In genomic region chr1:30920620-30921177, GRCm38 (mm10) we compare ENCODE assay signal across 9 mouse cellular contexts. TPM values are rescaled to one million over a fixed set of nuclear protein-coding genes. Genes with fewer than 3 reads are reported as not detected.
DNase-seq lines count a peak whose midpoint lies in the region; ATAC-seq lines count a peak whose summit lies in the region.
"Had no signal": no experiment of that assay in that cellular context is flagged by ENCODE, and none has a peak within 500 bp of the region (broad histone marks: within the 10 kb centered on the region; RNA-seq: fewer than 3 reads in every experiment).

No protein-coding gene starts in this region.

- no peak for ATAC-seq in kidney, embryonic 15.5 days (replicated peaks; ENCODE audit: low FRiP score)
- ATAC-seq in monocyte, adult 5-6 weeks (replicated peaks; ENCODE audit: insufficient number of reproducible peaks, low FRiP score, low TSS enrichment, poor library complexity, severe bottlenecking), result peak; percentile 89
- ATAC-seq in midbrain, embryonic 13.5 days, result no peak

- no peaks in the 10 kb centered on the region for H3K4me1 ChIP-seq in kidney, embryonic 15.5 days
- H3K4me1 ChIP-seq in midbrain, embryonic 13.5 days (replicated peaks), result no peaks in the 10 kb centered on the region

- 93% methylated on average over 1 of the region's 1 CpGs for WGBS in kidney, embryonic 15.5 days
- WGBS in midbrain, embryonic 13.5 days, result 97% methylated on average over 1 of the region's 1 CpGs

- no peak overlapping the region for H3K4me2 ChIP-seq in kidney, embryonic 15.5 days
- H3K4me2 ChIP-seq in midbrain, embryonic 13.5 days (replicated peaks), result no peak overlapping the region

- no peaks in the 10 kb centered on the region for H3K27me3 ChIP-seq in kidney, embryonic 15.5 days
- H3K27me3 ChIP-seq in midbrain, embryonic 13.5 days, result no peaks in the 10 kb centered on the region

- H3K27ac ChIP-seq in kidney, embryonic 15.5 days, result no peak overlapping the region
- no peak overlapping the region for H3K27ac ChIP-seq in midbrain, embryonic 13.5 days

- DNase-seq in kidney, adult 11 months, result peak; percentile 7
- DNase-seq in CD8-positive naive resting alpha-beta T cell, adult 2 months (ENCODE audit: low read depth in 2 of 2, low spot score in 2 of 2), result peak; percentile 40 to 64
- peak; percentile 66 for DNase-seq in brain, adult 2 months (ENCODE audit: low read depth, low spot score)
- no peak for DNase-seq in neural tube, embryonic 10.5 days (ENCODE audit: extremely low spot score, low spot score)
- no peak for DNase-seq in right cerebral cortex, postnatal 36 days (ENCODE audit: low spot score in 2 of 2)

- no peak overlapping the region for H3K9ac ChIP-seq in kidney, embryonic 15.5 days
- no peak overlapping the region for H3K9ac ChIP-seq in midbrain, embryonic 13.5 days (replicated peaks)

- H3K9me3 ChIP-seq in kidney, embryonic 15.5 days (replicated peaks), result peaks cover 16% of the 10 kb centered on the region
- peaks cover 18% of the 10 kb centered on the region for H3K9me3 ChIP-seq in midbrain, embryonic 13.5 days

- H3K36me3 ChIP-seq in kidney, embryonic 15.5 days, result no peaks in the 10 kb centered on the region
- H3K36me3 ChIP-seq in midbrain, embryonic 13.5 days, result no peaks in the 10 kb centered on the region

- H3K4me3 ChIP-seq in kidney, embryonic 15.5 days (replicated peaks), result no peak overlapping the region
- no peak overlapping the region for H3K4me3 ChIP-seq in midbrain, embryonic 13.5 days (replicated peaks)

RNA-seq across cellular contexts. Expression of gene Phf3, which starts 47.0 kb away (rescaled TPM):
- polyA plus RNA-seq in kidney, embryonic 15.5 days (2015; fragmentation: Nextera tagmentation; extraction: Ambion mirVana), result 37.0 and 40.8 TPM in 2 replicates
- total RNA-seq in monocyte, adult 5-6 weeks (2017), result 153 to 209 TPM (median 162 TPM) in 3 replicates
- polyA plus RNA-seq in midbrain, embryonic 13.5 days (2015; fragmentation: Nextera tagmentation; extraction: Ambion mirVana), result 38.4 and 54.3 TPM in 2 replicates

RNA-seq across cellular contexts. Expression of gene AC153137.1, which starts 57.1 kb away (rescaled TPM):
- polyA plus RNA-seq in kidney, embryonic 15.5 days (2015; fragmentation: Nextera tagmentation; extraction: Ambion mirVana), result not detected in 2 replicates
- total RNA-seq in monocyte, adult 5-6 weeks (2017), result not detected in 3 replicates
- not detected in 2 replicates for polyA plus RNA-seq in midbrain, embryonic 13.5 days (2015; fragmentation: Nextera tagmentation; extraction: Ambion mirVana)
- polyA plus RNA-seq: intestine, embryonic 14.5 days had no signal

Comparison
In these comparisons a context has a peak if more than half of its experiments do, and no peak if none do; other contexts are left out.
1. DNase-seq: peak in kidney, adult 11 months (single experiment), CD8-positive naive resting alpha-beta T cell, adult 2 months (2 of 2) and brain, adult 2 months (single experiment); none in neural tube, embryonic 10.5 days (single experiment) and right cerebral cortex, postnatal 36 days (0 of 2).